Mouse (Mus musculus): ENCODE results near the gene Ldhal6b. TPM values are rescaled to one million over a fixed set of nuclear protein-coding genes. Genes with fewer than 3 reads are reported as not detected.

Ldhal6b gene
- polyA plus RNA-seq, 1 experiment from 2014 or later, result not detected

- 0 out of 2 replicates have a peak overlapping the region, but pooled peaks have one; percentile 11 for H3K27ac ChIP-seq
- H3K4me1 ChIP-seq, result no peaks in the 10 kb centered on the region; the same call in 1 of the 2 replicates
- no peak; the same call in 1 of the 2 replicates for ATAC-seq (replicated peaks)
- H3K36me3 ChIP-seq (replicated peaks), result no peaks in the 10 kb centered on the region
- 67% methylated on average over 3 of the region's 3 CpGs for WGBS
- no peaks in the 10 kb centered on the region for H3K27me3 ChIP-seq (replicated peaks)
- no peak overlapping the region for H3K4me3 ChIP-seq
- no peaks in the 10 kb centered on the region for H3K9me3 ChIP-seq
- no peak overlapping the region for H3K4me2 ChIP-seq
- no peak overlapping the region for H3K9ac ChIP-seq
Measured at GRCm38 (mm10) chr17:5425204-5425603, 6.6 kb upstream of the Ldhal6b start.

- 86% methylated on average over 8 of the region's 8 CpGs for WGBS
- no peak overlapping the region for H3K4me2 ChIP-seq
- no peak overlapping the region for H3K4me3 ChIP-seq
- H3K9ac ChIP-seq, result no peak overlapping the region
- no peaks in the 10 kb centered on the region; the same call in 1 of the 2 replicates for H3K4me1 ChIP-seq
- no peak for ATAC-seq (replicated peaks)
- no peaks in the 10 kb centered on the region for H3K36me3 ChIP-seq (replicated peaks)
- H3K9me3 ChIP-seq, result no peaks in the 10 kb centered on the region
- H3K27me3 ChIP-seq (replicated peaks), result no peaks in the 10 kb centered on the region
- 0 out of 2 replicates have a peak overlapping the region, but pooled peaks have one; percentile 13 for H3K27ac ChIP-seq
Measured at GRCm38 (mm10) chr17:5424156-5424555, 5.6 kb upstream of the Ldhal6b start.

DNA sequence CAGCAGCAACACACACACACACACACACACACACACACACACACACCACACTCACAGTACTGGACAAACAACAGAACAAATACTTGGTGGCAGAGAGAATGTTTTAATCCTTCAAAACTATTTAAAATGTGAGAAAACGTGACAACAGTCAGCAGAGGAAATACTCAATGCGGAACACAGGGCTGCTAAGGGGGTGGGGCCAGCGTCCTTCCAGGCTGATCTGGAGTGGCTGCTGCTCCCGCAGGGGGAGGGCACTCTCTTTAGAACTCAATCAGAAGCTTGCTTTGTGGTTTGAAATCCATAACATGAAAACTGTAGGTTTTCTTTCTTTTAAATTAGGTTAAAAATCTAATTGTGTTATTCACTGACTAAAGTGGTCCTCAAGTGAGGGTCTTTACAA is 3.3 kb upstream of the Ldhal6b start:
- Histone ChIP-seq H3K36me3 (replicated peaks) (no peaks in the 10 kb centered on the region), H3K4me2 (no peak overlapping the region), H3K9ac (no peak overlapping the region), H3K4me3 (no peak overlapping the region), H3K9me3 (no peaks in the 10 kb centered on the region), H3K4me1 (no peaks in the 10 kb centered on the region; the same call in 1 of the 2 replicates), H3K27ac (no peak overlapping the region), H3K27me3 (replicated peaks) (no peaks in the 10 kb centered on the region)
- ATAC-seq (replicated peaks), result no peak
- WGBS, result 49% methylated on average over 4 of the region's 4 CpGs

DNA sequence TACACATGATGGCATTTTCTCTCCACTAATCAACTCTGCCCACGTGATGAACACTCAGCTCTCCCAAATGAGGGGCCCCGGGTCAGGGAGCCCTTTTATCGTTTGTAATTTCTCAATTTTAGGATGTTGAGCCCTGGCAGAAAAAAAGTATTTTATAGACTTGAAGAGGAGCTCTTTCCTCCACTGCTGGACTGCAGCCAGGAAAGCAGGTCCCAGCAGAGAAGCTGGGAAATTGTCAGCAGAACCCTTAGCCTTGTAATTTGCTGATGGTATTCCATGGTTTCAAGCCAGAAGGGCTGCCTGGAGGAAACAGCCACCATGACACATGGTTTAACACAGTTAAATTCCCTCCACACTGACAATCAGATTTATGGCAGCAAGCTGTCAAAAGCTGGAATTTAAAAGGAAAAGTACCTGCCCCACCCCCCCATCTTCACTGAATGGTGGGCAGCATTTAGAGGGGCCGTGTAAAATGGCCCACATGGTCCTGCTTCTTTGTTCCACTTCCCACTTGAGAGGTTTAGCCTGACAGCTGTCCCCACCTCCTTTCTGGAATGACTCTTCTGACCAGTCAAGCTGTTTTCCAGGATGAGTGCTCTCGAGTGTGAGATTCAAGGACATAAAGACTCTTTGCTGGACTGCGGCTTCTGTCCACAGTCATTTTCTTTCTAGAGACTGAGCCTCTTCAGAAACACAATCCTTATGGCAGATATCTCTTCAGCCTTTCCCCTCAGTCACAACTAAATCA is 1.4 kb upstream of the Ldhal6b start:
- Histone ChIP-seq H3K9ac (no peak overlapping the region), H3K4me3 (no peak overlapping the region), H3K36me3 (replicated peaks) (no peaks in the 10 kb centered on the region), H3K9me3 (no peaks in the 10 kb centered on the region), H3K4me1 (no peaks in the 10 kb centered on the region; the same call in 1 of the 2 replicates), H3K27ac (no peak overlapping the region), H3K4me2 (no peak overlapping the region), H3K27me3 (replicated peaks) (no peaks in the 10 kb centered on the region)
- 69% methylated on average over 6 of the region's 6 CpGs for WGBS
- no peak for ATAC-seq (replicated peaks)

- Histone ChIP-seq H3K4me3 (no peak overlapping the region), H3K9me3 (no peaks in the 10 kb centered on the region), H3K36me3 (replicated peaks) (no peaks in the 10 kb centered on the region), H3K27me3 (replicated peaks) (no peaks in the 10 kb centered on the region), H3K4me1 (no peaks in the 10 kb centered on the region; the same call in 1 of the 2 replicates), H3K4me2 (no peak overlapping the region), H3K27ac (no peak overlapping the region), H3K9ac (no peak overlapping the region)
- WGBS, result 85% methylated on average over 9 of the region's 9 CpGs
- ATAC-seq (replicated peaks), result no peak
Measured at GRCm38 (mm10) chr17:5419056-5419455, 489 bp upstream of the Ldhal6b start.

DNA sequence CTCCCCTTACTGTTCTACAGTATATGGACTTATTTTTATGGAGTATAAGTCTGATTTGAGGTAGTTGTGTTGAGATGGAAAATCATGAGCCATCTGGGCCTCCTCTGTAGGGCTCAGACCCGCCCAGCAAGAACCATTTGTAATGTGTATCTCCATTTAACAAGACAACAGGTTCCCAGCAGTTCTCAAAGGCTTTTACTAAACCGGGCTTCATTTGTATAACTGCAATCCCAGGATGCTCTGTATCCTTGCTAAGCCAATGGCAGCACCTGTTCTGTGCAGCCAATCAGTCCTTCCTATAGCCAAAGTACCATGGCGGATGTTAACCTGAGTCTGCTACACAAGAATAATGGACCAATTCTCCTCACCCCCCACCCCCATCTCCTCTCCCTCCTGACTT is 2.0 kb downstream of the Ldhal6b start:
- Histone ChIP-seq H3K4me2 (no peak overlapping the region), H3K4me3 (no peak overlapping the region), H3K27ac (no peak overlapping the region), H3K9ac (no peak overlapping the region), H3K9me3 (no peaks in the 10 kb centered on the region), H3K4me1 (no peaks in the 10 kb centered on the region), H3K36me3 (replicated peaks) (no peaks in the 10 kb centered on the region), H3K27me3 (replicated peaks) (no peaks in the 10 kb centered on the region)
- 90% methylated on average over 3 of the region's 3 CpGs for WGBS
- ATAC-seq (replicated peaks), result no peak

- Histone ChIP-seq H3K4me2 (no peak overlapping the region), H3K4me1 (no peaks in the 10 kb centered on the region), H3K27ac (no peak overlapping the region), H3K9me3 (no peaks in the 10 kb centered on the region), H3K36me3 (replicated peaks) (no peaks in the 10 kb centered on the region), H3K4me3 (no peak overlapping the region), H3K9ac (no peak overlapping the region), H3K27me3 (replicated peaks) (no peaks in the 10 kb centered on the region)
- ATAC-seq (replicated peaks), result no peak
- 91% methylated on average over 3 of the region's 3 CpGs for WGBS
Measured at GRCm38 (mm10) chr17:5414041-5414440, 4.5 kb downstream of the Ldhal6b start.

GRCm38 (mm10) chr17:5413350-5413749 is 5.2 kb downstream of the Ldhal6b start:
- ATAC-seq (replicated peaks), result no peak
- no peak overlapping the region for H3K4me2 ChIP-seq
- 93% methylated on average over 13 of the region's 13 CpGs for WGBS

DNA sequence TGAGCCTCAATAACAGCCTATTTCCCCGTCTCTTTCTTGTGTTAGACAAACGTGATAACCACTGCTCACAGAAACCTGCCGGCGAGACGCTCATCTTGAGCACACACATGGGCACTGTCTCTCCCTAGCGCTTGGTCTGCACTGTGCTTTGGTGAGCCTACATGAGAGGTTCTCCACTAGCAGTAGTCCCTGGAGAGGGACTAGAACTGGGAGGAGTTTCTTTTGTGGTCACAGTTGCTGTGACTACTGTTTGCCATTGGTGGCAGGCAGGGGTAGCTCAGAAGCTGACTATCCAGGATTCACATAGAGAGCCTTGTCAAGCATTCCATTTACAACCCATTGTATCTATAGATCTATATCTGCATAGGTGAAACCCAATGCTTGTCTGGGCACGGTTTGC is 5.8 kb downstream of the Ldhal6b start:
- H3K27ac ChIP-seq, result no peak overlapping the region
- H3K9me3 ChIP-seq, result no peaks in the 10 kb centered on the region
- 93% methylated on average over 7 of the region's 7 CpGs for WGBS
- no peaks in the 10 kb centered on the region for H3K36me3 ChIP-seq (replicated peaks)
- H3K4me2 ChIP-seq, result no peak overlapping the region
- no peaks in the 10 kb centered on the region for H3K4me1 ChIP-seq
- no peak overlapping the region for H3K4me3 ChIP-seq
- H3K9ac ChIP-seq, result no peak overlapping the region
- no peaks in the 10 kb centered on the region for H3K27me3 ChIP-seq (replicated peaks)
- no peak for ATAC-seq (replicated peaks)

More at GRCm38 (mm10) chr17:5413350-5413749, 5.2 kb downstream of the Ldhal6b start:
- no peaks in the 10 kb centered on the region for H3K4me1 ChIP-seq
- H3K9me3 ChIP-seq, result no peaks in the 10 kb centered on the region
- H3K27me3 ChIP-seq (replicated peaks), result no peaks in the 10 kb centered on the region
- no peaks in the 10 kb centered on the region for H3K36me3 ChIP-seq (replicated peaks)
- no peak overlapping the region for H3K27ac ChIP-seq
- H3K4me3 ChIP-seq, result no peak overlapping the region
- H3K9ac ChIP-seq, result no peak overlapping the region

DNA sequence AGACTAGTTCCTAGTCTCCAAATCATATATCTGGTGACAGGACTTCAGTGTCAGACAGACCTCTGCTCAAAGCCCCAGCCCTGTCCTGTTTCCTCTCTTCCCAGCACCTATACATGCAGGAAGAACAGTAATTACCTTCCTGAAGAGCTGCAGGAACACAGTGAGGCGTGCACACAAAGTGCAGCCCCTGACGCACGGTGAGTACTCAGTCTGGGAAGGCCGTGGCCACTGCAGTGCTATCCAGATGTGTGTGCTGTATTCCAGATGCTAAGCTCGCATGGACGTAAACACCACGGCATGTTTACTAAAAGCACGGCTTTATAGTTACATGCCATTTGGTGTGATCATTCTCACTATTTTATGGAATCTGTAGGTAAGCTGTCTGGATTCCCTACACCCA is 6.3 kb downstream of the Ldhal6b start:
- H3K27ac ChIP-seq, result no peak overlapping the region
- H3K9ac ChIP-seq, result no peak overlapping the region
- no peak overlapping the region for H3K4me2 ChIP-seq
- no peak for ATAC-seq (replicated peaks)
- H3K4me3 ChIP-seq, result no peak overlapping the region
- no peaks in the 10 kb centered on the region for H3K9me3 ChIP-seq
- H3K27me3 ChIP-seq (replicated peaks), result no peaks in the 10 kb centered on the region
- 95% methylated on average over 8 of the region's 8 CpGs for WGBS
- no peaks in the 10 kb centered on the region for H3K36me3 ChIP-seq (replicated peaks)
- no peaks in the 10 kb centered on the region; the same call in 1 of the 2 replicates for H3K4me1 ChIP-seq

GRCm38 (mm10) chr17:5411205-5411604 is 7.4 kb downstream of the Ldhal6b start:
- Histone ChIP-seq H3K4me3 (no peak overlapping the region), H3K4me1 (peaks cover 3% of the 10 kb centered on the region; the same call in 1 of the 2 replicates), H3K36me3 (replicated peaks) (no peaks in the 10 kb centered on the region), H3K27ac (no peak overlapping the region), H3K4me2 (no peak overlapping the region), H3K9me3 (no peaks in the 10 kb centered on the region), H3K27me3 (replicated peaks) (no peaks in the 10 kb centered on the region), H3K9ac (no peak overlapping the region)
- no peak for ATAC-seq (replicated peaks)
- 95% methylated on average over 17 of the region's 17 CpGs for WGBS

DNA sequence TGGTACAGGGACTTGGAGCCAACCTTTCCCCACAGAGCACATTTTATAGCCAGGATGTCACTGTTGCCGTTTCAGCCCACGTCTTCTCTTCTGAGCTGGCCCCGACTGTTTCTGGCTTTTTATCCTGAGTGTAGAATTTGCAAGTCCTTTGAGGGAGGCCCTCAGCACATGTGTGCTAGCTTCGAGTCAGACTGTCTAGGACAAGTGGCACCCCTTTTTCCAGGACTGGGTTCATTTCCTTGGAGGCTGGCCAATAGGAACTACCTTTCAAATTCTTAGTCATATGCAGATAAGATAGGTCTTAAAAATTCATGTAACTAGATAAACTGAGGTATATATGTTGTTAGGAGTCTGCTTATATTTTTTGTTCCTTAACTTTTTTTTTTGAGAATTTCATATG is 8.2 kb downstream of the Ldhal6b start:
- H3K4me1 ChIP-seq, result peaks cover 3% of the 10 kb centered on the region; the same call in 1 of the 2 replicates
- no peak overlapping the region for H3K9ac ChIP-seq
- no peak overlapping the region for H3K4me3 ChIP-seq
- WGBS, result 93% methylated on average over 4 of the region's 4 CpGs
- no peak overlapping the region for H3K4me2 ChIP-seq
- no peak overlapping the region for H3K27ac ChIP-seq
- H3K36me3 ChIP-seq (replicated peaks), result no peaks in the 10 kb centered on the region
- no peaks in the 10 kb centered on the region for H3K9me3 ChIP-seq
- H3K27me3 ChIP-seq (replicated peaks), result peaks cover under 1% of the 10 kb centered on the region; the same call in 1 of the 2 replicates
- no peak for ATAC-seq (replicated peaks)

- Histone ChIP-seq H3K27me3 (replicated peaks) (peaks cover 13% of the 10 kb centered on the region), H3K9ac (no peak overlapping the region), H3K36me3 (replicated peaks) (no peaks in the 10 kb centered on the region), H3K27ac (no peak overlapping the region), H3K4me3 (no peak overlapping the region), H3K9me3 (no peaks in the 10 kb centered on the region), H3K4me1 (peaks cover 8% of the 10 kb centered on the region), H3K4me2 (no peak overlapping the region)
- ATAC-seq (replicated peaks), result no peak
- 55% methylated on average over 6 of the region's 6 CpGs for WGBS
Measured at GRCm38 (mm10) chr17:5407030-5407429, 11.5 kb downstream of the Ldhal6b start.
